Mouse (Mus musculus) NIH3T3 (cell line): ENCODE measurements at regions not wholly inside any gene's neighbourhood (a gene's known extent, or its start where the extent isn't known, plus 50 kb on each side); places are given as distances from the start of the nearest gene placed in this dataset.
A peak's percentile ranks its signal among the peaks of the same experiment; 100 is the strongest.
"Not testable (repeated sequence)": the region's sequence is repeated elsewhere in the genome, so short reads cannot be mapped to it uniquely, and the experiment has no call there.

Source experiments
- DNase-seq: peaks from one replicate; pipeline ENCODE4 v3.0.0-alpha.2; 2012; ENCODE audit warnings: low read depth

DNA sequence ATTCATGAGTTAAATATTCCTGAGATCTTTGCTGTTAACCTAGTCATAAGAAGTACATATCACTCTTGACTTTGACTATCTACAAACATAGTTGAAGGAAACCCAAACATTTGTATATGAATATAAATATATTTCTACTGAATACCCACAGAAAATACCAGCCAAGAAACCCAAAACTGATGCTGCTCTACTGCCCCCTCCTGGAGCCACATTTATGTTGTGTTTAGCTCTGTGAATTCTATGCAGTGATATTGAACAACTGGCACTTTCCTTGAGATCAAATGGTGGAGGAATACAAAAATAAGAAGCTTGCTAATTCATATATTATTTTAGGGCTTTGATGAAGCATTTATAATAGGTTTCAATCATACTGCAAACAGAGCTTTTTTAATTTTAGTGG is 89.7 kb upstream of the Mageb16 start:
- DNase-seq: peak; percentile 1

DNA sequence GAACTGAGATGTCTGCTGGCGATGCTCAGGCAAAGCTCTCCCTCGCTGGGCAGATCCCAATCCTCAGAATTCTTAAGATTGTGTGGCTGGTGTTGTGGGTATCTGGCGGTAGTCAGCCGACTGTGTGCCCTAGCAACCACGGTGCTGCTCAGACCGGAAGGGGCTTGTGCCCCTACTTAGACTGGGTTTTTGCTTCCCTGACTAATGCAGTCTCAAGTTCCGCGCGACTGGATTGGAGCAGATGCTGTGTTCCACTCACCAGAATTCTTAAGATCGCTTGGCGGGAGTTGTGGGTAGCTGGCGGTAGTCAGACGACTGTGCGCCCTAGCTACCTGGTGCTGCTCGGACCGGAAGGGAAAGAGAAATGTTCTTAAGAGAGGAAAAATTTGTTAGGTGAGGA is 87.4 kb upstream of the Mageb16 start:
- not testable (repeated sequence) for DNase-seq
